Mouse (Mus musculus): ENCODE results near the gene Trcg1.

The Trcg1 gene

DNA sequence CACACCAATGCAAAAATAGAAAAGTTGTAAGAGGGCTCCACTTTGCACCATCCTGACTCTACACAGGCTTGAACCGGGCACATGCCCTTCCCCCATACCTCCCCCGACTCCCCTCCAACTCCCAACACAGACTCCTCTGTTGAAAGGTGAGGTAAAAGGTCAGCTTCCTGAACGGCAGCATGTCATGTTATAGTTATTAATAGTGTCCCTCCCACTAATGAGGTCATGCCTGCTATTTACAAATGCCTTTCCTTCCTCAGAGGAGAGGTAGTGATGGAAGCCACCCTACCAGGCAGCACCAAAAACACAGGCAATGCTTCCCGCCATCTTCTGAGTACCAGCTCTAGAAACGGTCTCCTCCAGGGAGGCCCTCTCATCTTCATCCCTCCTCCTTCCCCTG, 28.8 kb downstream of the Trcg1 start:
- DNase-seq = no peak

- DNase-seq = no peak
Observed at GRCm38 (mm10) chr9:57267421-57267820, 31.1 kb downstream of the Trcg1 start.

DNA sequence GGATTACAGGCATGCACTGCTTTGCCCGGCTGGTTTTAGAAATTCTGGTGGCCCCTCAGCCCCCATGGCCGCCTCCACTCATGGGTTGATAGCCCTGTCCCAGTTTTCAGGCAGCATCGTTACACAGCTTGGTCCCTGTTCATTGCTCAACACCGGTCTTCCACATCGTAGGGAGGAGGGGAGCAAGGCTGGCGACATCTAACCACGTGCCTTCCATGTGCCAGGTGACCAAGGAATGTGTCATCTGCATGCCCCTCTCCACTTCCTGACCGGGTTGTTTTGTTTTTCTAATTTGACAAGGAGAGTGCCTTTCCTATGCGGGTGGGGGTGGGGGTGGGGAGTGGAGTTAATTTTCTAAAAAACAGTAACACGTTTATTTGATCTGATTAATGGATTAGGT, 31.7 kb downstream of the Trcg1 start:
- DNase-seq = no peak

GRCm38 (mm10) chr9:57268575-57268974, 32.2 kb downstream of the Trcg1 start:
- no peak for DNase-seq

DNA sequence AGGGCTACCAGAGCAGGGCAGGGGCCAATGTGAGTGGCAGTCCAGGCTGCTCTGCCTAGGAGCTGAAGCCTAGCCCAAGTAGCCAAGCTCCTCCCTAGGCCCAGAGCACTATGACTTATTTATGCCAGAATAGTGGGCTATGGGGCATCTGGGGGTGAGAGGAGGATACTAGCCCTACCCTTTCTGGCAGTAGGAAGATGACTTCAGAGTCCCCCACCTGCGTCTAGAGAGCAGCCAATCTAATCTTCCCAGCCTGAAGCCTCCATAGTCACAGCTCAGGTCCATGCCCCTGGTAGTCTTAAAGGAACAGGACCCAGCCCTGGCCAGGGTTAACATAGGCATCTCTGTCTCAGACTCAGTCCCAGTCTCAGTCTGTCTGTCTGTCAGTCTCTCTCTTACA, 33.0 kb downstream of the Trcg1 start:
- DNase-seq = no peak

DNA sequence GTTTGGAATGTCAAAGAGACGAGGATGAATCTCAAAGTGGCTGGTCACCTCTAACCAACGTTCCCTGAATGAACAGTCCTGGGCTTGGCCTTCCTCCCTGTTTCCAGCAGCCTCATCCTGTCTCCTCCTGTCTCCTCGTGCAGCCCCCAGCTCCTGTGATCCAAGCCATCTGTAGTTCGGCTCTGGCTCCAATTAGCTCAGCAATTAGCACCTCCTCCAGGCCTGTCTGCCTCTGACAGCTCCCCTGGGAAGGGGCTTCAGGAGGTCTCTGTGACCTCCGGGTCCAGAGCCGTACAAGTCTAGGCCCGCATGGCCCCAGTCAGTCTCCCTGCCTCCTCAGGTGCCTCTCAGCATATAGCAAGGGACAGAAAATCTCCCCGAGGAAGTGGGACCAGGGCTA, 34.0 kb downstream of the Trcg1 start:
- DNase-seq = no peak

DNA sequence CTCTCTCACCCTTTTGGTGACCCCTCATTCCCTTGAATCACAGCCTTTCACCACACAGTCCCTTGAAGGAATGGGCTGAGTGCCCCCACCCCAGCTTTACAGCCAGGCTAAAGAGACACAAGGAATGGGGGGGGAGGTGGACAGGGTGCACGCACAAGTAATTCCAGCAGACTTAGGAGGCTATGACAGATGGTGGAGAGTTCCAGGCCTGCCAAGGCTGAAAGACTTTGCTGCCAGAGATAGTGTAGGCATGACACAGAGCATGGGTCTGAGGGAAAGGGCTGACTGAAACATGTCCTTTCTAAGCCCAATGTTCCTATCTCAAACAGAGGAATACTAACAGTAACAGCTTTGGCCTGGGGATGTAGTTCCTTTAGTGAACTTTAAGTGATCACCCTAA, 34.7 kb downstream of the Trcg1 start:
- no peak for DNase-seq

GRCm38 (mm10) chr9:57271837-57272562, 35.6 kb downstream of the Trcg1 start:
- no peak for DNase-seq

DNA sequence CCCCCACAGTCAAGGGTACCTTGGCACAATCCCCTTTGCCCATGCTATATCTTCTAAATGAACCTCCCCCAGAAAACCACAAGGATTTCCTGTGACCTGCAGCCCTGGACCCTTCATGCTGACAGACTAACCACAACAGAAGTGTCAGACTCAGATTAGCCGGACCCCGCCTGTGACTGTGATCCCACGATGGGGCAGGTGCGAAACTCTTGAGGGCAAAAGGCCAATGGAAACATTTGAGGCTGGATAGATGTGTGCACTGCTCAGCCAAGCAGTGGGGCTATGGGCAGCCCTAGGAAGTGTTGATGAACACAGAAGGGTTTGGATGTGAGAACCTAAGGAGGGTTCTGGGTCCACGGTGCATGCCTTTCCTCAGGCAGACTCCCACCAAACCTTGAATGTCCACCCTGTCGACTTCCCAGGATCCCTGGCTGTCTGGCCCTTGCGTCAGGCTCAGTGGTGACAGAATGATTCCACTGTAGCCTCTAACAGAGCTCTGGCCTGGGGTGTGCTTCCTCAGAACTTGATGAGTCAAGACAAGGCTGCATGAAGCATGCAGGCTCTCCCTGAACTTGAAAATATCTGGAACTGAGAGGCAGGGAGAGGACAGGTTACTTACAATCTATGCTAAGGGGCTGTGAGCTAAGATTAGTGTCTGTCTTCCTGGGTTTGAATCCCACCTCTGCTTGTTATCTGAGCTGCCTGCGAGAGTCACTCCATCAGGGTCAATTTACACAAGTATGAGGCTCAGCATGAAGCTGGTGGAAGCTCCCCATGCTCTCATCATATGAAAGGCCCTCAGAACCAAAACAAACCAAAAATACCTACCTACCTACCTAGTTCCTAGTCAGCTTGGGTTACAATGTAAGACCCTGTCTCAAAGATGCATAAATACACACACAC, 36.8 kb downstream of the Trcg1 start:
- DNase-seq = peak; percentile 33

DNA sequence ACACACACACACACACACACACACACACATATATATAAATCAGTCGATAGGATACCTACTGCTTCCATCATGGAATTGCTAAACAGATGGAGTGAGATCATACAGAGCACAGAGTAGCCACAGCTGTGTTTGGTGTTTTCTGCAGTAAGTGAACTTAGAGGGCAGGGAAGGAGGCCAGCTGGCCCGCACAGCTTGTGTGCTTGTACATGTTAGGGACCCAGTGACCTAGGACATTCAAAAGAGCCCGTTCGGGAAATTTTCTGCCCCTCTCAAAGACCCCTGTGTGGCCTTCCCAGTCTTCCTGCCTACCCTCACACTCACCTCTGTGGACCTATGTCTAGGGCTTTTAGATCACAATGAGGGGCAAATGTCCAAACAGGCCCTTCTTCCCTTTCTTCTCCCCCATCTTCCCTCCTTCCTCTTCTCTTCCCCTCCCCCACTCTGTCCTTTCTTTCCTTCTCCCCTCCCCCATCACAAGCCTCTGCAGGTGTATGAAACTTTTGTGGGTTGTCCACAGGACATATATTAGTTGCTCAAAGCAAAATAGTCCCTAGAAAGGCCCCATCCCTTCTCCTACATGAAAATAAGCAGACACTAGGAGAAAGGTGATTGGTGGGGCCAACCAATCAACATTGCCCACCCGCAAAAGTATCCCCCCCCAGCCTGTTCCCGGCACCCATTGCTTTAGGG, 37.6 kb downstream of the Trcg1 start:
- no peak for DNase-seq

DNA sequence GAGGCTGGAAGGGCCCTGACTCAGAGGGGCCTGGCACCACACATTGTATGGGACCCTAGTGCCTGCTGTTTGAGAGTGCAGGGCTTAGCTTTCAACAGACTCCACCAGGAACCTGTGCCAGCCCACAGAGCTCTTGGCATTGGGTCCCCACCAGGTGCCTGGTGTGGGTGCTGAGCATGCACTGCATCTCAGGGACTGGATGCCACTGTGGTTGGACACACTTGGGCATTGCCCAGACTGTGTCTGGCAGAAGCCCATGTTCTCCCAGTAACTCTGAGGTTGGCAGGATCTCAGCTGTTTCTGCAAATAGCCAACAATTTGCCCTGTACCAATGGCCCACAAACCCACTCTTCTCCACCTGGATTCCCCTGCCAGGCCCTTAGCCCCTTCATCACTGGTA, 40.0 kb downstream of the Trcg1 start:
- DNase-seq = no peak

GRCm38 (mm10) chr9:57278268-57278667, 41.9 kb downstream of the Trcg1 start:
- peak; percentile 69 for DNase-seq

GRCm38 (mm10) chr9:57279441-57279840, 43.1 kb downstream of the Trcg1 start:
- DNase-seq = no peak

- no peak for DNase-seq
Observed at GRCm38 (mm10) chr9:57281549-57281948, 45.2 kb downstream of the Trcg1 start.

DNA sequence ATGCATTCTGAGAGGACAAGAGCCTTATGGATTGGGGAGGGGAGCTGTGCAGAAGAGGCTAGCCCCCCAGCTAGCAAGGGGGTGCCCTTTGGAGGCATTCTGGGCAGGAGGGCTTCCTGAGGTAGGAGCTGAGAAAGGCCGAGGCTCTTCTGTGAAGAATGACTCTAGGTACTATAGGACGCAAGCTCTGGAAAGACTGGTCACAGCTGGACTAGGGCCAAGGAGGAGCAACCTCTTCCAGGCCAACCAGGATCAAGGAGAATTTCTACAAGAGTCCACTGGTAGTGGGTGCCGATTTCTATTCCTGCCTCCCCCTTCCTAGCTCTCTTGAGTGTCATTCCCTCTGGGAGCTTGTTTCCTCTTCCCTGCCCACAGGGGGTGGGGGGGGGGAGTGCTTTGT, 46.3 kb downstream of the Trcg1 start:
- no peak for DNase-seq

GRCm38 (mm10) chr9:57283311-57283710, 47.0 kb downstream of the Trcg1 start:
- DNase-seq = no peak

GRCm38 (mm10) chr9:57287183-57287582, 50.8 kb downstream of the Trcg1 start:
- no peak for DNase-seq

DNA sequence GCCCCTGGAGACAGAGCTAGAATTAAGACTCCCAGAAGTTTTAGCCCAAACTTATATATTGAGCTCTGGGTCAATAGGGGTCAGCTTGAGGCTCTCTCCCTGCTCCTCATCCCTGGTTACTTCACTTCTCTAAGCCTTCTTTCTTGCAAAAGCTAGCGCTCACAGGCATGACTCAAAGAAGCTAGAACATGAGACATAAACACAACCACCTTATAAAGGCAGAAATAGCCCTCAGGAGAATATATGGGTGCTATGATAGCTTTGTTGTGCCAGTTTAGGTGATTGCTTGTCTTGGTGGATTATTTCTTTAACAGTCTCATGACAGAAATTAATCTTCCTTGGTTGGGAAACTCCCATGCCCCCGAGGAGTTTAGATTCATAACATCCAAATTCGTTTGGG, 58.5 kb downstream of the Trcg1 start:
- DNase-seq = no peak

DNA sequence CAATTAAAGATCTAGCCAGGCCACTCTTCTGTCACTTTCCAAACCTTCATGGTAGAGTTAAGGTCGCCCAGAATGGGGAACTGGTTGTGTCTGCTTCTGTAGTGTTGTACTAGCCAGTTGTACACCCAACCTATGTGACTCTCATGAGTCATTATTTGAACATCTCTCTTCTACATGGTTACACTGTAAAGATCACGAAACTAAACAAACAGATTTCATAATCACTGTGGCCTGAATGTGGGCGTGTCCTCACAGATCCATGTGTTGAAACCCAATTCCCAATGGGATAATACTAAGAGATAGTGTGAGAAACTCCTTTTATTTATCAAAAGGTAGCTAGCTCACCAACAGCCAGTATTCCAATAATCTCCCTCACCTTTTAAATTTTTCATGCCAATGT, 59.3 kb downstream of the Trcg1 start:
- no peak for DNase-seq

GRCm38 (mm10) chr9:57296277-57296676, 59.9 kb downstream of the Trcg1 start:
- DNase-seq = no peak

GRCm38 (mm10) chr9:57297938-57298337, 61.6 kb downstream of the Trcg1 start:
- DNase-seq = no peak

All from thymus, postnatal 25 days (tissue).